Mouse (Mus musculus): ENCODE data around the gene Tmem116. TPM values are rescaled to one million over a fixed set of nuclear protein-coding genes. Genes with fewer than 3 reads are reported as not detected.
"Not testable (repeated sequence)": the region's sequence is repeated elsewhere in the genome, so short reads cannot be mapped to it uniquely, and the experiment has no call there.

Gene Tmem116
- polyA plus RNA-seq, 1 experiment from 2014 or later: 1.4 TPM

GRCm38 (mm10) chr5:121463601-121464250 is 12.0 kb downstream of the Tmem116 start:
- no peak overlapping the region for H3K27ac ChIP-seq
- H3K4me2 ChIP-seq (replicated peaks): no peak overlapping the region
- ATAC-seq (ENCODE audit: insufficient number of reproducible peaks, insufficient read depth, low FRiP score, low TSS enrichment): no peak
- no peaks in the 10 kb centered on the region for H3K36me3 ChIP-seq
- no peaks in the 10 kb centered on the region for H3K27me3 ChIP-seq
- H3K4me1 ChIP-seq: no peaks in the 10 kb centered on the region
- no peak overlapping the region for H3K4me3 ChIP-seq
- WGBS: 57% methylated on average over 5 of the region's 5 CpGs
- H3K9ac ChIP-seq: no peak overlapping the region
- no peaks in the 10 kb centered on the region for H3K9me3 ChIP-seq

GRCm38 (mm10) chr5:121469566-121469965 is 17.9 kb downstream of the Tmem116 start:
- H3K36me3 ChIP-seq: no peaks in the 10 kb centered on the region
- no peaks in the 10 kb centered on the region for H3K4me1 ChIP-seq
- no peak overlapping the region for H3K27ac ChIP-seq
- H3K27me3 ChIP-seq: no peaks in the 10 kb centered on the region
- no peak for ATAC-seq (ENCODE audit: insufficient number of reproducible peaks, insufficient read depth, low FRiP score, low TSS enrichment)
- H3K4me2 ChIP-seq (replicated peaks): no peak overlapping the region
- WGBS: 30% methylated on average over 3 of the region's 3 CpGs
- no peaks in the 10 kb centered on the region for H3K9me3 ChIP-seq
- no peak overlapping the region for H3K9ac ChIP-seq
- H3K4me3 ChIP-seq: no peak overlapping the region

GRCm38 (mm10) chr5:121472411-121472810 is 20.7 kb downstream of the Tmem116 start:
- no peak overlapping the region for H3K9ac ChIP-seq
- 78% methylated on average over 2 of the region's 2 CpGs for WGBS

GRCm38 (mm10) chr5:121474610-121475009 is 22.9 kb downstream of the Tmem116 start:
- WGBS: 68% methylated on average over 7 of the region's 7 CpGs
- no peak overlapping the region for H3K9ac ChIP-seq
- no peaks in the 10 kb centered on the region for H3K9me3 ChIP-seq
- no peak overlapping the region for H3K4me3 ChIP-seq
- ATAC-seq (ENCODE audit: insufficient number of reproducible peaks, insufficient read depth, low FRiP score, low TSS enrichment): no peak
- H3K4me1 ChIP-seq: no peaks in the 10 kb centered on the region
- no peak overlapping the region for H3K27ac ChIP-seq
- no peaks in the 10 kb centered on the region for H3K27me3 ChIP-seq
- no peaks in the 10 kb centered on the region for H3K36me3 ChIP-seq
- H3K4me2 ChIP-seq (replicated peaks): no peak overlapping the region

More at GRCm38 (mm10) chr5:121472411-121472810, 20.7 kb downstream of the Tmem116 start:
- Histone ChIP-seq H3K27ac (no peak overlapping the region), H3K9me3 (no peaks in the 10 kb centered on the region), H3K4me1 (no peaks in the 10 kb centered on the region), H3K4me2 (replicated peaks) (no peak overlapping the region), H3K36me3 (no peaks in the 10 kb centered on the region), H3K27me3 (no peaks in the 10 kb centered on the region), H3K4me3 (no peak overlapping the region)
- no peak for ATAC-seq (ENCODE audit: insufficient number of reproducible peaks, insufficient read depth, low FRiP score, low TSS enrichment)

- H3K4me1 ChIP-seq: no peaks in the 10 kb centered on the region
- H3K4me3 ChIP-seq: no peak overlapping the region
- no peak overlapping the region for H3K9ac ChIP-seq
- ATAC-seq (ENCODE audit: insufficient number of reproducible peaks, insufficient read depth, low FRiP score, low TSS enrichment): no peak
- no peak overlapping the region for H3K27ac ChIP-seq
- H3K9me3 ChIP-seq: no peaks in the 10 kb centered on the region
- H3K27me3 ChIP-seq: no peaks in the 10 kb centered on the region
- H3K36me3 ChIP-seq: no peaks in the 10 kb centered on the region
- 78% methylated on average over 1 of the region's 1 CpGs for WGBS
- no peak overlapping the region for H3K4me2 ChIP-seq (replicated peaks)
These were observed 24.3 kb downstream of the Tmem116 start for GRCm38 (mm10) chr5:121476040-121476439.

- H3K36me3 ChIP-seq: no peaks in the 10 kb centered on the region
- no peak overlapping the region for H3K27ac ChIP-seq
- no peaks in the 10 kb centered on the region for H3K9me3 ChIP-seq
- no peaks in the 10 kb centered on the region for H3K4me1 ChIP-seq
- H3K27me3 ChIP-seq: no peaks in the 10 kb centered on the region
- 34% methylated on average over 3 of the region's 3 CpGs for whole genome bisulfite sequencing
- no peak for ATAC-seq (ENCODE audit: insufficient number of reproducible peaks, insufficient read depth, low FRiP score, low TSS enrichment)
- H3K4me3 ChIP-seq: no peak overlapping the region
- no peak overlapping the region for H3K4me2 ChIP-seq (replicated peaks)
- H3K9ac ChIP-seq: no peak overlapping the region
These were observed 26.0 kb downstream of the Tmem116 start for GRCm38 (mm10) chr5:121477680-121478079.

- Histone ChIP-seq H3K27me3 (no peaks in the 10 kb centered on the region), H3K9ac (no peak overlapping the region), H3K4me2 (replicated peaks) (no peak overlapping the region), H3K36me3 (no peaks in the 10 kb centered on the region), H3K4me3 (no peak overlapping the region), H3K27ac (no peak overlapping the region), H3K4me1 (no peaks in the 10 kb centered on the region), H3K9me3 (no peaks in the 10 kb centered on the region)
- WGBS: 82% methylated on average over 5 of the region's 5 CpGs
- ATAC-seq (ENCODE audit: insufficient number of reproducible peaks, insufficient read depth, low FRiP score, low TSS enrichment): no peak
These were observed 33.1 kb downstream of the Tmem116 start for GRCm38 (mm10) chr5:121484801-121485200.

GRCm38 (mm10) chr5:121493305-121493704 is 41.6 kb downstream of the Tmem116 start:
- Histone ChIP-seq H3K4me1 (no peaks in the 10 kb centered on the region), H3K9ac (no peak overlapping the region), H3K27me3 (no peaks in the 10 kb centered on the region), H3K4me2 (replicated peaks) (no peak overlapping the region), H3K9me3 (no peaks in the 10 kb centered on the region), H3K27ac (no peak overlapping the region), H3K36me3 (no peaks in the 10 kb centered on the region), H3K4me3 (no peak overlapping the region)
- WGBS: 59% methylated on average over 8 of the region's 8 CpGs
- no peak for ATAC-seq (ENCODE audit: insufficient number of reproducible peaks, insufficient read depth, low FRiP score, low TSS enrichment)

- 72% methylated on average over 7 of the region's 7 CpGs for WGBS
These were observed 49.0 kb downstream of the Tmem116 start for GRCm38 (mm10) chr5:121500719-121501118.

GRCm38 (mm10) chr5:121501424-121501996 is 49.8 kb downstream of the Tmem116 start:
- 75% methylated on average over 11 of the region's 17 CpGs for WGBS
- not testable (repeated sequence) for H3K9me3 ChIP-seq; H3K4me3 ChIP-seq; ATAC-seq (ENCODE audit: insufficient number of reproducible peaks, insufficient read depth, low FRiP score, low TSS enrichment); H3K27me3 ChIP-seq; H3K9ac ChIP-seq; H3K27ac ChIP-seq; H3K4me1 ChIP-seq; H3K4me2 ChIP-seq (replicated peaks); H3K36me3 ChIP-seq

More at GRCm38 (mm10) chr5:121500719-121501118, 49.0 kb downstream of the Tmem116 start:
- no peak overlapping the region for H3K27ac ChIP-seq
- no peaks in the 10 kb centered on the region for H3K36me3 ChIP-seq
- H3K4me1 ChIP-seq: no peaks in the 10 kb centered on the region
- no peaks in the 10 kb centered on the region for H3K27me3 ChIP-seq
- no peak overlapping the region for H3K4me2 ChIP-seq (replicated peaks)
- no peak overlapping the region for H3K9ac ChIP-seq
- no peaks in the 10 kb centered on the region for H3K9me3 ChIP-seq
- H3K4me3 ChIP-seq: no peak overlapping the region
- ATAC-seq (ENCODE audit: insufficient number of reproducible peaks, insufficient read depth, low FRiP score, low TSS enrichment): no peak

- H3K9me3 ChIP-seq: no peaks in the 10 kb centered on the region
- 72% methylated on average over 3 of the region's 3 CpGs for WGBS
- no peaks in the 10 kb centered on the region for H3K27me3 ChIP-seq
- no peaks in the 10 kb centered on the region for H3K36me3 ChIP-seq
- no peak within 1 kb of the TSS for H3K4me2 ChIP-seq (replicated peaks)
- H3K27ac ChIP-seq: no peak within 1 kb of the TSS
- no peaks in the 10 kb centered on the region for H3K4me1 ChIP-seq
- H3K9ac ChIP-seq: no peak within 1 kb of the TSS
- no peak for ATAC-seq (ENCODE audit: insufficient number of reproducible peaks, insufficient read depth, low FRiP score, low TSS enrichment)
- H3K4me3 ChIP-seq: no peak within 1 kb of the TSS
These were observed 51.5 kb downstream of the Tmem116 start, which contains the start of gene Adam1b for GRCm38 (mm10) chr5:121503231-121503630. Adam1b (minus strand) TSS chr5:121503435.

- Histone ChIP-seq H3K4me1 (no peaks in the 10 kb centered on the region), H3K36me3 (no peaks in the 10 kb centered on the region), H3K9ac (no peak overlapping the region), H3K9me3 (no peaks in the 10 kb centered on the region), H3K27me3 (no peaks in the 10 kb centered on the region), H3K4me2 (replicated peaks) (no peak overlapping the region), H3K4me3 (no peak overlapping the region), H3K27ac (no peak overlapping the region)
- ATAC-seq (ENCODE audit: insufficient number of reproducible peaks, insufficient read depth, low FRiP score, low TSS enrichment): no peak
- 95% methylated on average over 1 of the region's 1 CpGs for WGBS
These were observed 55.2 kb downstream of the Tmem116 start for GRCm38 (mm10) chr5:121506846-121507245.

Data from embryonic facial prominence, embryonic 12.5 days (tissue).